Mouse (Mus musculus): ENCODE results near the gene Hils1.

Gene Hils1

DNA sequence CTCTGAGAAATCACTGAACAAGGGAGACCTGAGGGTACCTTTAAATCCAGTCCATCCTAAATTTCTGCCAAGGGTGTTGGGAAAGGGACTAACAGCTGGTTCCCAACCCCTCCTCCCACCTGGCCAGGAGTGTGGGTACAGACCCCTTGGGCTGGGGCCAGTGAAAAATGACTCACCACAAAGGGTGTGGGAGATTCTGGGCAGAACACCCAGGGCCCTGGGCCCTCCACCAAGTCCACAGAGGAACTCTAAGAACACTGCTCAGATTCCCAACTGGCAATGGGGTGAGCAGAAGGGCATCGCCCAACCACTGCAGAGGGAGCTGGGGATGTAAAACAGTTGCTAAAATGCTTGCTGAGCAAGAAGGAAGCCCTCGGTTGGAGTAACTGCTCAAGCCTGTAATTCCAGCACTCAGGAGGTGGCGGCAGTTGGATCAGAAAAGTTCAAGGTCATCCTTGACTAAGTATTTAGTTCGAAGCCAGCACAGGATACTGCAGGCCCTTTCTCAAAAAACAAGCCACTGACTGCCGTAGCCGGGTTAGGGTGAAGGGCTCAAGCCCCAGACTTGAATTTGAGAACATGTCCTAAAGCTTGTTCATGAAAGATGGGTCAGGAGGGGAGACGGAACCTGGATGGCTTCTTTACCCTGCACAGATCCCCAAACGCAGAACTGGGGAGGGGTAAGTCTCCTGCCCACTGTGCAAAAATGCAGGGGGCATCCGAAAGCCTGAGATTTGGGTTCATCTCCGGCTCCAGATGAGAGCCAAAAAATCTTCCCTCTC is 21.6 kb downstream of the Hils1 start:
- DNase-seq (ENCODE audit: low read depth, low spot score): no peak

DNA sequence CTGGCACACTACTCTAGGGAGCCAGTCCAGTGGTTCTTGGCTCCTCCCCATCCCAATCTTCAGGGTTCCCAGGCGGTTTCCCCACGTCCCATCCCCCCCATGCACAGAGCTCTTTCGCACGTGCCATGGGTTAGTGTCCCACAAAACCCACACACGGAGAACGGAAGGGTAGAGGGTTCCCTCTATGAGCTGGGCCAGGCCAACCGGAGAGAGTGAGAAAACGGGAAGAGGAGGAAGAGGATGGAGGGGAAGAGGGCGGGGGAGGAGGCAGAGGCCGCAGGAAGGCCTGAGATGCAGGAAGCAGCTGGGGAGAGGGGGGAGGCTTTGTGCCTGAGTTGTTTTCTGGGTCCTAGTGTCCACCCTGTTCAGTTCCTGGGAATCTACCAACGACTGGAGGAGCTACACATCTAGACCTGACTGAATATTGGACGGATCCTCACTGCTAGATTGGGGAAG is 22.2 kb downstream of the Hils1 start:
- DNase-seq (ENCODE audit: low read depth, low spot score): peak; percentile 96

DNA sequence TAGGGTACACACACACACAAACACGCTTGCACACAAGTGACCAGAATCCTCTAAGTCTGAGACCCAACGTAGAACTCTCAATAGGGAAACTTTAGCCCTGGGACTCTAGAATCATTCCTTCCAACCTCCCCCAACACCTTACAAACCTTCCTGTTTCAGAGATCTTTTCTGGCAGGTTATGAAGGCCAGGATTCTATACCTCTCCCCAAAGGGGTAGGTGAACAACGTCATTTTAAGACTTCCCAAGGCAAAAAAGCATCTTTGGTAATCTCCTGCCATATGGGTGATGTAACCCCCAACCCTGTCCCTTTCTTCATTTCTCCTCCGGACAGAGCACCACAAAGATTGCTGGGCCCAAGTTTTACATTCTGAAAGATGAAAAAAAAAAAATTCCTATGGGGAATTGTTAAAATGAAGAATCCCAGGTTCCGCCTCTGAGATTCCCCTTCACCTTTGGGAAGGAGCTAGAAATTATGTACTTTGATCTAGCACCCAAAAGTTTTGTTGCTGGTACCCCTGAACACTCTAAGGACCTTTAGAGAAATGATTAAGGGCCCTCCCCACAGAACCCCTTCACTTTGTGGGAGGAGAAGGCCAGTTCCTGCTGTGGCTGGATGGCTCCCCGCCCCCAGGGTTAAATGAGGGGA is 22.8 kb downstream of the Hils1 start:
- DNase-seq (ENCODE audit: low read depth, low spot score): no peak

DNA sequence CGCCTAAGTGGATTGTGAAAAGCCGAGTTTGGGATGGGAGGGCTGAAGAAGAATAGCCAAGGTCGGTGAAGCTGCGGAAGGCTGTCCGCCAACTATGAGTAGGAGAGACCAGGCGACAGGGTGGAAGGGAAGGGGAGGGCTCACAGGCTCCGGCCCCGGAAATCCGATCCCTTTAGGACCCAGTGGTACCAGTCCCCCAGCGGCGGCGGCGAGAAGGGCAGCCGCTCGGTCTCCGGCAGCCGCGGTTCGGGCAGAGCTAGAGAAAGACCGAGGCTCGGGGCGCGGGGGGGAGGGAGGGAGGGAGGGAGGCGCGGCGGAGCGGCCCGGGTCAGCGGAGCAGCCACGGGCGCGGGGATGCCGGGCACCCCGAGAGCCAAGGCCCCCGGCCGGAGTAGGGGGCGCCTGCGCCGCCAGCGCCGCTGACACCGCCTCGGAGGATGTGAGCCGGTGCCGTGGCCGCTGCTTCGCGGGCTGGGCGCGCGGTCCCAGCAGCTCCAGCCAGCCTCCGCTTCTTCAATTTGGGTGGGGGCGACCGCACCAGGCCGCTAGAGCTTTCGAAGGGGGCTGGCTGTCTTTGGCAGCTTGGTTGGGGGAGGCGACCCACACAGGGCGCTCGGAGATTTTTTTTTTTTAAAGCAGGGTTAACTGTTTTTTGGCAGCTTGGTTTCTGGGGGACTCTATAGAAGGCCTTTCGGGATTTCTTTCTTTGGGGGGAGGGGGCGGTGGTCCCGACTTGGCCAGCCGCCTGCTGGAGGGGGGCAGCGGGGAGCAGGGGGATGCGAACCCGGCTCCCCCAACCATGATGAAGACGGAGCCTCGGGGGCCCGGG is 23.6 kb downstream of the Hils1 start, which contains the start of gene Ppp1r9b:
Ppp1r9b (plus strand) TSS at position 287 of the 829 bp plus-strand sequence.
- peak; percentile 84 for DNase-seq (ENCODE audit: low read depth, low spot score)

DNA sequence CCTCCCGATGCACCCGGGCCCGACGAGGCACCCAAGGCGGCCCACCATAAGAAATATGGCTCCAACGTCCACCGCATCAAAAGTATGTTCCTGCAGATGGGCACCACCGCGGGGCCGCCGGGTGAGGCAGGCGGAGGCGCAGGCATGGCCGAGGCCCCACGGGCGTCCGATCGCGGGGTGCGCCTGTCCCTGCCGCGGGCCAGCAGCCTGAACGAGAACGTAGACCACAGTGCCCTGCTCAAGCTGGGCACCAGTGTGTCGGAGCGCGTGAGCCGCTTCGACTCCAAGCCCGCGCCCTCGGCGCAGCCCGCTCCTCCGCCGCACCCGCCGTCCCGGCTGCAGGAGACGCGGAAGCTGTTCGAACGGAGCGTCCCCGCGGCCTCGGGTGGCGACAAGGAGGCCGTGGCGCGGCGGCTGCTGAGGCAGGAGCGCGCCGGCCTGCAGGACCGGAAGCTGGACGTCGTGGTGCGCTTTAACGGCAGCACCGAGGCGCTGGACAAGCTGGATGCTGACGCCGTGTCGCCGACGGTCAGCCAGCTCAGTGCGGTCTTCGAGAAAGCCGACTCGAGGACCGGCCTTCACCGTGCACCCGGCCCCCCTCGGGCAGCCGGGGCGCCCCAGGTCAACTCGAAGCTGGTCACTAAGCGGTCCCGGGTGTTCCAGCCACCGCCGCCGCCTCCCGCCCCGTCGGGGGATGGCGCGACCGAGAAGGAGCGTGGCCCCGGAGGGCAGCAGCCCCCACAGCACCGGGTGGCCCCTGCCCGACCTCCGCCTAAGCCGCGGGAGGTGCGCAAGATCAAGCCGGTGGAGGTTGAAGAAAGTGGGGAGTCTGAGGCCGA is 24.5 kb downstream of the Hils1 start:
- no peak for DNase-seq (ENCODE audit: low read depth, low spot score)

DNA sequence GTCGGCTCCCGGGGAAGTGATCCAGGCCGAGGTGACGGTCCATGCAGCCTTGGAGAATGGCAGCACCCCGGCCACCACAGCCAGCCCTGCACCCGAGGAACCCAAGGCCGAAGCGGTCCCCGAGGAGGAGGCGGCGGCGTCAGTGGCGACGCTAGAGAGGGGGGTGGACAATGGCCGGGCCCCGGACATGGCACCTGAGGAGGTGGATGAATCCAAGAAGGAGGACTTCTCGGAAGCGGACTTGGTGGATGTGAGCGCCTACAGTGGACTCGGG is 25.0 kb downstream of the Hils1 start:
- no peak for DNase-seq (ENCODE audit: low read depth, low spot score)

DNA sequence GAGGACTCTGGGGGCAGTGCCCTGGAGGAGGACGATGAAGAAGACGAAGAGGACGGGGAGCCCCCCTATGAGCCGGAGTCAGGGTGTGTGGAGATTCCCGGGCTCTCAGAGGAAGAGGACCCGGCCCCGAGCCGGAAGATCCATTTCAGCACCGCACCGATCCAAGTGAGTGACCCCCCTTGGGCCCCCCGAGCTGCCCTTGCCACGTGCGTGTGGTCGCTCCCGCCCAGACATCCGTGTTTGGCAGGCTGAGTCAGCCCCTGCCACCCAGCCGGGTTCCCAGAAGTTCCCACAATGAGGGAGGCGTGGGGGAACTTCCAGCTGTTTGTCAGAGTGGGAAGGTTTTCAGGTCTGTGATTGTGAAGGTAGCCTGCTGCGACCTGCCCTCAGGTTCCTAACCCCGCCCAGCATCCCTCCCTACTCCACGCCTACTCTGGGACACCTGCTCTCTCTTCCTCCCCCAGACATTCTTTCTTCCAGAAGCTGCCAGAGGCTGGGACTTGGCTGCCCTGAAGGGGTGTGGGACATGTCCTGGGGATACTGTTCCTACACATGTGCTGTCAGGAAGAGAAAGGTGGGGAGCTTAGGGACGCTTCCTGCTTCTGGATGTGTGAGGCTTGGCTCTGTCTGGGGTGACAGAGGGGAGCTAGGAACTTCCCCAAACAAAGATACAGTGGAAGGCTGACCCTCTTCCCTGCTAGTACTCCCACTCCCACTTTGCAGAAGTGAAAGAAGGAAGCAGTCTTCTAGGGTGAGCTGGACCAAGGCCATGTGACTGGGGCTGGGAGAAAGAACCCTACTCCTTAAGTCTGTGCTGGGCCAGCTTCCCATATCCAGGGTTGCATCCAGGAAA is 25.6 kb downstream of the Hils1 start:
- no peak for DNase-seq (ENCODE audit: low read depth, low spot score)

DNA sequence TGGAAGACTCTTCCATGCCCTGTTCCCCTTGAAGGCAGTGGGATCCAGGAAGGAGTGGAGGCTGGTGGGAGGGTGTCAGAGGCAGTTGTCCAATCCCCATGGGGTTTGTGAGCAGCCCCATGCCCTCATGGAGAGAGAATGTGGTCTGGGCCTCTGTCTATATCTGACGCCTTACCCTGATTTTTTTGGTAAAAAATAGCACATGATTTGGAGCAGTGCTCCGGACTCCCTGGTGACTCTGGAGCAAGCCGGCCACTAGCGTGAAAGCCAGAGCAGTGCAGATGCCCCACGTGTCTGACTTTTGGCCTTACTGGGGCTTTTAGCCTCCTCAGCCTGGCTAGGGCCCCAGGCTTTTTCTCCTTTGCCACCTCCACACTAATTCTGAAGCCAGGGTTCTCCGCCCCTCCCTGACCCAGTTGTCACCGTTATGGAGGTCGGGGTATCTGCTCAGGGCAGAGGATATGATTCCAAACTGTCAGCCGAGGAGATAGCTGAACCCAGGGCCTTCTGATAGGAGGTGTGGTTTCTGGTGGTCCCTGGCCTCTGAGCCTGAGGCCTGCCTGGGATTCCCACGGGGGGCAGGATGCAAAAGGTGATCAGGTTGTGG is 26.9 kb downstream of the Hils1 start:
- DNase-seq (ENCODE audit: low read depth, low spot score): no peak

DNA sequence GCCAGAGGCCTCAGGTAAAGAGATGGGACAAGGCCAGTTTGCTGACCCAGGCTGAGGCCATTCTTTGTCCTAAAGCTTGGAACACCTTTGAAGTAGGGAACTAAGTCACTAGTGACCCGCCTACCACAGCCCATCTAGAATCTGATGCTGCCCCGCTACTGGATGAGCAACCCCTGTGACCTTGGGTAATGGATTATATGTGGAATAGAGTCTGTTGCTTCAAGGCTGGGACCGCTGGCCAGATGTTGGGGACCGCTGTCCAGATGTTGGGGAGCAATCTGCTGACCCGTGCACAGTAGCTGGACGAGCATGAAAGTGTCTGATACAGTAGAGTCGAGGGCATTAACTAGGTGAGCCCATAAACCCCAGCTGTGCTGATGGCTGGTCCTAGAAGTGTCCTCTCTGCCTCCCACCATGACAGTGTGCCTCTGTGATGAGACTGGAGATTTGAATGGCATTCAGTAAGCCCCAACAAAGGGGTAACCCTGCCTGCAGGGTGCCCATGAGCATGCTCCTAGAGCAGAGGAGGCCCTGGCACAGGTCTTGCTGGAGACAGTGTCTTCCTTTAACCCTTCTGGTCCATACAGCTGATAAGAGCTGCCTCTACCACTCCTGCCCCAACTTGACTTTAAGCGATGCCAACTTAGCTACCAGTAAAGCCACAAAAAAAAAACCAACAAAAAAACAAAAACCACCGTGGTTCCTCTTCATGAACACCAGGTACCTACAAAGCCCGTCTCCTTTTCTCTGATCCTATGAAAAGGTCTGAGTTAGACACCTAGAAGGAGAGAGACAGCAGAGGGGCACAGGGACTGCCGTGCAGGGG is 27.8 kb downstream of the Hils1 start:
- DNase-seq (ENCODE audit: low read depth, low spot score): no peak

DNA sequence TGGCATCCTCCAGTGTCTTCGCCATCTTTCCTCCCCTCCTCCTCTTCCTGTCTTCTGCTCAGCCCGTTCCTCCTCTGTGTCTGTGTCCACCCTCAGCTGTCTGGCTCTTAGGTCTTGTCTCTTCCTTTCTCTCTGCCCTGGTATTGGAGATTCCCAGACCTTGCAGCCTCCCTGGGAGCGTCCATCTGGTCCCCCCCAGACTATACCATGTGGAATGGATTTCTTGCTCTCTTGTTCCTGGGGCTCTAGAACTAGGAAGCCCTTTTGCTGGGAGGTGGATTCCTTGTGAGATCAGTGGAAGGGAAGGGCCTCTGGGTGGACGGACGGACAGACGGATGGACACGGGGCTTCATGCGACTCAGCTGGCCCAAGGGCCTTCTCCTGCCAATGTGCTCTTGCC is 28.7 kb downstream of the Hils1 start:
- no peak for DNase-seq (ENCODE audit: low read depth, low spot score)

DNA sequence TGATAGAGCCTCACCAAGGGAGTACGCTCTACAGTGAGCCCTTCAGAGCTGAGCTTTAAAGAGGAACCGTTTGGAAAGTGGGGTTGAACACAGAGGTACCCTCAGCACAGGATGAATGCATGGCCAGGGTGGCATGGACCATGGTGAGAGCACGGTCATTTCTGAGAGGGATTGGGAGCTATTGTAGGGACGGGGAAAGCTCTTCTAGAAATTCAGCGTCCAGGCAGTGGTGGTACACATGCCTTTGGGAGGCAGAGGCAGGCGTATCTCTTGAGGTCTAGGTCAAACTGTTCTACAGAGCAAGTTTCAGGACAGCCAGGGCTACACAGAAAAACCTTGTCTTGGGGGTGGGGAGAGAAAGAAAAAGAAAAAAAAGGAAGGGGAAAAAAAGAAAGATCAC is 29.6 kb downstream of the Hils1 start:
- no peak for DNase-seq (ENCODE audit: low read depth, low spot score)

DNA sequence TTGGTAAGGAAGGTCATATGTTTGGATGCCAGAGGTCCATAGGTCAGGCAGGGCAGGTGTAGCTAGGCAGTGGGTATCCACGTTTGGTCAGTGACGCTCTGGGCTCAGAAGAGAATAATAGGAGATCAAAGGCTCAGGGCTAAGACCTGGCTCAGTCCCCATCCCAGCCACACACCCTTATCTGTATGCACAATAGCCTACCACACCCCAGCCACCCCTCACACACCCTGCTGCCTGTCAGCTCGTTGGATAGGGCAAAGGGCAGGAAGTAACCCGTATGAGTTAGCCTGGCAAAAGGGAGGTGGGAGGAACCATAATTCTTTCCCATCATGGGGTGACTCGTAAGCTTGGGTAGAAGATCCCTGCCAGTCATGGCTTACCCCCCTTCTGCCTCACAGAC is 30.2 kb downstream of the Hils1 start:
- DNase-seq (ENCODE audit: low read depth, low spot score): no peak

DNA sequence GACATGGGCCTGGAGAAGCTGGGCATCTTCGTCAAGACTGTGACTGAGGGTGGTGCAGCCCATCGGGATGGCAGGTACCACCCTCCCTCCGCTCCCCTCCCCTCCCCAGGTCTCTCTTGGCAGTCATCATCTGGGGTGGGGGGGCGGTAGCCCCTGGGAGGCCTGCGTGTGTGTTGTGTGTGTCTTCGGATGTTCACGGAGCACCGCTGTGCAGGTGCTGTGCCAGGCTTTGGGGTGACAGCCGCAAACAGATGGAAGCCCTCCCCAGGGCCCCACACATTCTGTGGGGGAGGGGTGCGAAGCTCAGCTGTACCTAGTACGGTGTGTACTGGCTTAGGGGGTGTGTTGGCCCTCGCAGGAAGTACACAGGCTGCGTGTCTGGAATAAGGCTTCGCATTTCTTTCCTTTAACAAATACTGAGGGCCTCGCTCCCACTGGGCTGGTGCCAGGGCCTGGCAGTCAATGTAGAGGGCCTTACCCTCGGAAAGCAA is 30.7 kb downstream of the Hils1 start:
- DNase-seq (ENCODE audit: low read depth, low spot score): no peak

DNA sequence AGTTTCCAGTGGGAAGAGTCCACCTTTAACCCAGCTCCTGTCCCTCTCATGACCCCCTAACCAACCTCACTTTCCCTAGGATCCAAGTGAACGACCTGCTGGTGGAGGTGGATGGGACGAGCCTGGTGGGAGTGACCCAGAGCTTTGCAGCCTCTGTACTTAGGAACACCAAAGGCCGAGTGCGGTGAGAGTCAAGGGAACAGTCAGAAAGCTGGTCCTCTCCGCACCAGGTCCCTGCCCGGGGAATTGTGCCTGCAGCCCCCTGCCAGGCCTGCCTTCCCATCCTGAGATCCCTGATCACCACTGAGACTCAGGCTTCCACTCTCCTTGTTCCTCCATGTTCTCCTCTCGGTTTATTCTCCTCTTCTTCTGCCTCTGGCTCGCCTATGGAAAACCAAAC is 32.7 kb downstream of the Hils1 start:
- no peak for DNase-seq (ENCODE audit: low read depth, low spot score)

DNA sequence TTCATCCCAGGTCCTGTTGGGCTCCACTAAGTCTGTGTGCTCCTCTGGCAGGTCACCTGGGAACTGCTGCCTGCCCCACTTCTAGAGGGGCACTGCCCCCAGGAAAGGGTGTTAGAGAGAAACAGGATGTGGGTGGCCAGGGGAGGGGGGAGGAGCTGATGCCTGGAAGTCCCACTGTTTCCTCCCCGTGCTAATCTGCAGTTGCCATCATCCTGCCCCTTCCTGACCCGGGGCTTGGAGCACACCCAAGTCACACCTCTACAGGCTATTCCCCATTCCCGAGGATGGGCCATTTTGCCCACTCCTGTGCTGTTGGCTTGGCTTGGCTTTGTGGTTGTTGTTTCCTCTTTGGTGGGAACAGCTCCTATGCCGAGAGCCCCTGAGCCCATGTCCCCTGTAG is 33.2 kb downstream of the Hils1 start:
- no peak for DNase-seq (ENCODE audit: low read depth, low spot score)

DNA sequence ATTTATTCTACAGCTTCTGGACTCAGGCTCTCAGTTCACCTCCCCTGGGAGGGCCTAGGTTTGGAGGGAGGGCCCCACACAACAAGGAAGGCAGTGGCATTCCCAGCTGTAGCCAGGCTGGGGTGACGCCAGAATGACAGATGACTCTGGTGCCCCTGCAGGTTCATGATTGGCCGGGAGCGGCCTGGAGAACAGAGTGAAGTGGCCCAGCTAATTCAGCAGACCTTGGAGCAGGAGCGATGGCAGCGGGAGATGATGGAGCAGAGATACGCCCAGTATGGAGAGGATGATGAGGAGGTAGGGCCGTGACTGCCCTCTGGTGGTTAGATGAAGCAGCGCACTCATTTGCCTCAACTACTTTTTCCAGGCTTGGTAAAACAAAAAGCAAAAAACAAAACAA is 33.7 kb downstream of the Hils1 start:
- no peak for DNase-seq (ENCODE audit: low read depth, low spot score)

DNA sequence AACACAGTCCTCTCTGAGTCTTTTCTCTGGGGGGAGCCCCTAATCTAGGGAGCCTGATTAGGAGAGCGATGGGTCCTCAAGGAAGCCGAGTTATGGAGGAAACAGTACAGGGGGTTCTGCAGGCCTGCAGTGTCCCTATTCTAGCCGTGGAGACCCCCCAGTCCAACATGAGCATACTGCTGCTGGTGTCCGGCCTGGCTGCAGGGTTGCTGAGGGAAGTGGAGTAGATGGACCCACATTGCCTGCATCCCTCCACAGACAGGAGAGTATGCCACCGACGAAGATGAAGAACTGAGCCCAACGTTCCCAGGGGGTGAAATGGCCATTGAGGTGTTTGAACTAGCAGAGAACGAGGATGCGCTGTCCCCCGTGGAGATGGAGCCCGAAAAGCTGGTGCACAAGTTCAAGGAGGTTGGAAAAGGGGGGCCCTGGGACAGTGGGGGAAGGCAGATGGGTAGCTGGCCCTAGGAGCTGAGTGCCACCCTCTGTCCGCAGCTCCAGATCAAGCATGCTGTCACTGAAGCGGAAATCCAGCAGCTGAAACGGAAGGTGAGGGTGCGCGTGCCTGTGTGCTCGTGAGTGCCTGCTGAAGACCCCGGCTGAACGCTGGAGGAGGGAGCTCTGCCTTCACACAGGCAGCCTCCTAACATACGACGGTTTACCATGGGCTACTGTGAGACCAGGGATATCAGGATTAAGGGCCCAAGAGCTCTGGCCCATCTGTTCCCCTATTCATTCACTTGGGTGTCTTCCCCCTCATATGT is 34.4 kb downstream of the Hils1 start:
- DNase-seq (ENCODE audit: low read depth, low spot score): no peak

DNA sequence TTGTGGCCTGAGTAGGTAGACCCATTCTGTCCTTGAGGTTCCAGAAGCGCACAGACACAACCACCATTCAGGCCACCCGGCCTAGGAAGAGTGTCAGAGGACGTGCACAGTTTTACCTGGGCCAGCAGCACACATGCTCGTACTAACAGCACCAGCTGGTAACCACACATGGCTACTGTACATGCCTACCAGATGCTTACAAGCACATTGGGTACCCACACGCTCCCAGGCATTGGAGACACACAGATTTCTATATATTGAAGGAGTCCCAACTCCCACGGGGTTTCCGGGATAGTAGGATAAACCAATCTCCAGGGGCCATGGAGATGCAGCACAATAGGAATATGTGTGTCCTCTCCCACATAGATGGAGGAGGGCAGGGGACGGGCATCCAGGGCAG is 35.3 kb downstream of the Hils1 start:
- no peak for DNase-seq (ENCODE audit: low read depth, low spot score)

All from telencephalon, adult 2 months (tissue).